Mouse (Mus musculus): Measurements from ENCODE around the gene Col11a2. TPM values are rescaled to one million over a fixed set of nuclear protein-coding genes. Genes with fewer than 3 reads are reported as not detected.

Gene Col11a2
- polyA plus RNA-seq, 1 experiment from 2014 or later = 1.0 TPM

DNA sequence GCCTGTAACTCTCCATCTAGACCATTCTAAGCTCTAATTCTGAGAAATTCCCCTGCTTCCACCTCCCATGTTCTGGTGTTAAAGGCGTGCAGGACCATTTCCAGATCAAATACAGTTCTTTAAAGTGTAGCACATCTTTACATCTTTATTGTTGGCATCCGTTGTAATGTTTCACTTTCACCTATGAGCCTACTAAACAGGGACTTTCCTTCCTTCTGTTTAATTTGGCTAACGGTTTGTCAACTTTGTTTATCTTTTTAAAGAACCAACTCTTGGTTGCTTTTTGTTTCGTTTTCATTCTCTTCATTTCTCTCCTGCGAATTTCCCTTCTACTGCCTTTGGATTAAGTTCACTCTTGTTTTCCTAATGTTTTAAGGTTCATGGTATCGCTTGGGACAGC is 63.6 kb downstream of the Col11a2 start:
- peaks cover 7% of the 10 kb centered on the region; the same call in 1 of the 2 replicates for H3K4me1 ChIP-seq
- H3K27me3 ChIP-seq (ENCODE audit: insufficient read depth, poor library complexity, severe bottlenecking) = peaks cover 15% of the 10 kb centered on the region
- no peaks in the 10 kb centered on the region for H3K9me3 ChIP-seq
- H3K4me3 ChIP-seq = no peak overlapping the region
- 77% methylated on average over 6 of the region's 6 CpGs for WGBS
- H3K36me3 ChIP-seq = no peaks in the 10 kb centered on the region; the same call in 1 of the 2 replicates
- H3K27ac ChIP-seq = no peak overlapping the region
- DNase-seq (ENCODE audit: low spot score) = no peak

DNA sequence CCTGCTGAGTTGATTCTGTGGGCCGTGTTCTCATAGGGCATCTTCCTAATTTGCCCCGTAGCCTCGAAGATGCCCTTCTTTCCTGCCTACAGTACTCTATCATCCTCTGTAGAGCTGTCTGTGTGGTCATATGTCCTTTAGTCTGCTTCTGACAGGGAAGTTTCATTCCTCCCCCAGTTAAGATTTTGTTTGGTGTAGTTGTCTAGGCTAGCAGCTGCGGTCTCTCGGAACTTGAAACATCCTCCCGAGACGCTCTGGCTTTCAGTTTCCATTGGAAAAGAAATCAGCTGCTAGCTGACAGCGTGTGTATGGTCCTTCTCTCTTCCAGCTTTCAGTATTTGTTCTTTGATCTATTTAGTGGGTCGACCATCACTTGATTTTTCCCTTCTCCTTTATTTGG is 65.6 kb downstream of the Col11a2 start:
- 83% methylated on average over 9 of the region's 9 CpGs for WGBS
- Histone ChIP-seq H3K36me3 (peaks cover 10% of the 10 kb centered on the region; the same call in 1 of the 2 replicates), H3K27me3 (ENCODE audit: insufficient read depth, poor library complexity, severe bottlenecking) (peaks cover 15% of the 10 kb centered on the region), H3K27ac (no peak overlapping the region), H3K4me1 (0 out of 2 replicates have a peak, but pooled peaks cover 7% of the 10 kb centered on the region), H3K4me3 (no peak overlapping the region), H3K9me3 (no peaks in the 10 kb centered on the region)
- no peak for DNase-seq (ENCODE audit: low spot score)

DNA sequence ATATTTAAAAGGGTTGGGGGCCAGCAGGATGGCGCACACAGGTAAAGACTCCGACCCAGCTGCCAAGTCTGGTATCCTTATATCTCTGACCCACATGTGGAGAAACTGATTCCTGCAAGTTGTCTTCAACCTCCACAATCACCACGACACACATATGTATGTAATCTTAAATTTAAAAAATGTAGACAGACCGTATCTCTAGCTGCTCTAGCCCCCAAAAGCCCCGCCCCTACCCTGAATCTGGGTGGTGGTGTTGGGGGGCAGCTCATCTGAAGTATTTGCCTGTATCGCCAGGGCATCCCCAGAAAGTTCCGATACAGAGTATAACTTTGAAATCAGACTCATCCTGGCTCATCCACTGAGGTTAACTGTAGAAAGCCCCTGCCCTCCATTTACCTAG is 67.3 kb downstream of the Col11a2 start:
- peaks cover 26% of the 10 kb centered on the region for H3K36me3 ChIP-seq
- H3K27me3 ChIP-seq (ENCODE audit: insufficient read depth, poor library complexity, severe bottlenecking) = no peaks in the 10 kb centered on the region
- no peak for DNase-seq (ENCODE audit: low spot score)
- no peaks in the 10 kb centered on the region for H3K9me3 ChIP-seq
- no peak overlapping the region for H3K27ac ChIP-seq
- WGBS = 82% methylated on average over 7 of the region's 7 CpGs
- 0 out of 2 replicates have a peak, but pooled peaks cover 3% of the 10 kb centered on the region for H3K4me1 ChIP-seq
- H3K4me3 ChIP-seq = no peak overlapping the region

DNA sequence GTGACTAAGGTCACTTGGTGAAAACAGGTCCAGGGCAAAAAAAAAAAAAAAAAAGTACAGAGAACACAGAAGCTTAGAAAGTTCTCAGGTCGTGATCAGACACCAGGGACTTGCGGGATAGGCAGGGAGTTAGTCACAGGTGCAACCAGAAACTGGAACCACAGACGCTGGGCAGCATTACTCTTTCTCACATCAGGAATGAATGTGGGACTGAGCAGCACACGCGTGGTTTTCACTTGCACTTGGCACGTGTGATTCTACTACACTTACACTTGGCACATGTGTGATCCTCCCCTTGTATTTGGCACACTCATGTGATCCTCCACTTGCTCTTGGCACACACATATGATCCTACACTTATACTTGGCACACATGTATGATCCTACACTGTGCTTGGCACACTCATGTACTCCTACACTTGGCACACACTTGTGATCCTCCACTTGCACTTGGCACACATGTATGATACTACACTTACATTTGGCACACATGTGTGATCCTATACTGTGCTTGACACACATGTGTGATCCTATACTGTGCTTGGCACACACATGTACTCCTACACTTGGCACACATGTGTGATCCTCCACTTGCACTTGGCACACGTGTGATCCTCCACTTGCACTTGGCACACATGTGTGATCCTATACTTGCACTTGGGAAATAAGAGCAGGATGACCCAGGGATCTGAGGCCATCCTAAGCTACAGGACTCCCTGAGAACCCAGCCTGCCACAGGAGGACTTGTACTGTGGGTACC is 68.1 kb downstream of the Col11a2 start:
- Histone ChIP-seq H3K36me3 (peaks cover 34% of the 10 kb centered on the region), H3K4me1 (no peaks in the 10 kb centered on the region), H3K4me3 (no peak overlapping the region), H3K9me3 (no peaks in the 10 kb centered on the region), H3K27ac (no peak overlapping the region), H3K27me3 (ENCODE audit: insufficient read depth, poor library complexity, severe bottlenecking) (no peaks in the 10 kb centered on the region)
- WGBS = 80% methylated on average over 7 of the region's 7 CpGs
- DNase-seq (ENCODE audit: low spot score) = no peak

DNA sequence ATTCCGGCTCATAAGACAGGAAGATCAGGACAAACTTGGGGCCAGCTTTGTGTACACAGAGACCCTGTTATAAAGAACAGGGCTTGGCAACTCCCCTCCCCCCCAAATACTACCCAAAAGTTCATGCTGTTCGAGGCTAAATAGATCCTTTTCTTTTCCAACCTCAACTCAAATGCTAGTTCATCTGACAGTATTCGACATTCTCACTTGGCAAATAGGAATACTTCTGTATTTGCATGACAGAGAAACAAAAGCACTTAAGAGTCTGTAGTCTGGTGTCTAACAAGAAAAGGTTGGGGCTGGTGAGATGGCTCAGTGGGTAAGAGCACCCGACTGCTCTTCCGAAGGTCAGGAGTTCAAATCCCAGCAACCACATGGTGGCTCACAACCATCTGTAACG is 69.2 kb downstream of the Col11a2 start:
- no peak overlapping the region for H3K4me3 ChIP-seq
- H3K9me3 ChIP-seq = no peaks in the 10 kb centered on the region
- no peak for DNase-seq (ENCODE audit: low spot score)
- no peaks in the 10 kb centered on the region for H3K4me1 ChIP-seq
- WGBS = 89% methylated on average over 5 of the region's 6 CpGs
- no peak overlapping the region for H3K27ac ChIP-seq
- H3K36me3 ChIP-seq = peaks cover 45% of the 10 kb centered on the region
- no peaks in the 10 kb centered on the region for H3K27me3 ChIP-seq (ENCODE audit: insufficient read depth, poor library complexity, severe bottlenecking)

DNA sequence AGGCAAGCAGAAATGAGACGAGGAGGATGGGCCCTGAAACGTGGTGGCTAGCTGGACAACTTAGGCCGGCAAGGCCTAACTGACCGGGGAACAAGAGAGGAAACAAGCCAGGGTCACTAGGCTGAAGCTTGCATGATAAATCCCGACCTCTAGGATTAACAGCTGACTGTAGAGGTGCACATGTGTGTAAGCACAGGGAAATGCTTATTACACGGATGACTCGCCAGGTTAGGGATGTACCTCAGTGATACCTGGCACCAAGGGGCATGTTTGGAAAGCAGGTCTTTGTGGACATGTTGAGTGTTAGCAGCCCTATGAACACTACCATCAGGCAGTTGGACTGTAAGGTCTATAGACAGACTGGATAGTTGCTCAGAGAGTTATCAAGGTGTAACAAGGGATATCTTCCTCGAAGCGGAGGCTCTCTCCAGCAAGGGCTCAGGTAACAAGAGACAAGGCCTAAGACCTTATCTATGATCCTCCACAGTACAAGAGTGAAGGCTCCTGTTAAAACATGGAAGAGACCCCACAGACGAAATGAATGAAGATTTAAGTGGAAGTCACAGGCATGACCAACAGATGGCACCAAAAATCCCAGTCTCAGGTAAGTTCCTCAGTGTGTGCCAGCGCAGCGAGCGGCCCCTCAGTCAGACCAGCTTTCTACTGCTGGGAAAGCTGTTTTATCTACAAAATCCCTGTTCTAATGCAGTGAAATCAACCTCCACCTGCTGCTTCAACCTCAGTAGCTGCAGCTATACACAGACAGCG is 70.0 kb downstream of the Col11a2 start:
- Histone ChIP-seq H3K27me3 (ENCODE audit: insufficient read depth, poor library complexity, severe bottlenecking) (no peaks in the 10 kb centered on the region), H3K4me3 (no peak overlapping the region), H3K27ac (no peak overlapping the region), H3K9me3 (no peaks in the 10 kb centered on the region), H3K36me3 (peaks cover 53% of the 10 kb centered on the region), H3K4me1 (no peaks in the 10 kb centered on the region)
- WGBS = 76% methylated on average over 14 of the region's 14 CpGs
- no peak for DNase-seq (ENCODE audit: low spot score)

DNA sequence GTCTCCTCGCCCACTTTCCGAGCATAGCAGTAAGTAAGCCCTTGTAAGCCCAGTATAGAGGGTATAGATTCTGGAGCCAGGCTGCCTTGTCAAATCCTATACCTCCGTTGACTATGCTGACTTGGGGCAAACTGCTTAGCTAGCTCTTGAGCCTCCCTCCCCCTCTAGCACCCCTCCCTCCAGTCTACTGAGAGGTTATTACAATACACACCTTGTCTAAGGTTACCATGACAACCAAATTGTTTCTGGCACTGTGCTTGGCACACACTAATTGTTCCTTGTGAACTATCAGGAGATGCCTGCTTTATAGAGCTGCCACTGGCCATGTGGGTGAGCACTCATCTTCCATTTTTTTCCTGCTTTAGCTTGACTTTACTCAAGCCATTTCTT is 70.6 kb downstream of the Col11a2 start:
- Histone ChIP-seq H3K9me3 (no peaks in the 10 kb centered on the region), H3K4me3 (no peak overlapping the region), H3K27ac (no peak overlapping the region), H3K4me1 (no peaks in the 10 kb centered on the region), H3K36me3 (peaks cover 59% of the 10 kb centered on the region), H3K27me3 (ENCODE audit: insufficient read depth, poor library complexity, severe bottlenecking) (no peaks in the 10 kb centered on the region)
- no peak for DNase-seq (ENCODE audit: low spot score)
- WGBS = 78% methylated on average over 3 of the region's 3 CpGs

DNA sequence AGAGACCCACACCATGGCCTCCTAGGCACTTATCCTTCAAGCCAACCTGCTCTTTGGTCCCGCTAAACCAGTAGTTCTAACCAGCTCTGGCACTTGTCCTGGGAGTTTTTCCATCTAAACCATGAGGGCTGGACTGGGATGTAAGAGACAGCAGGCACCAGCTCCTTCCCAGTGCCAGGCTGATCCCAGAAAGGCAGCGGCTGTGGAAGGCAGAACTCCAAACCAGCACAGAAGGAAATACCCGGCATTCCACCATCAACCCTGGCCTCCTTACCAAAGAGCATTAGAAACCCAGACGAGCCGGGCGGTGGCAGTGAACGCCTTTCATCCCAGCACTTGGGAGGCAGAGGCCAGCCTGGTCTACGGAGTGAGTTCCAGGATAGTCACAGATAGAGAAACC is 71.1 kb downstream of the Col11a2 start:
- no peaks in the 10 kb centered on the region for H3K9me3 ChIP-seq
- 53% methylated on average over 8 of the region's 8 CpGs for WGBS
- H3K4me3 ChIP-seq = no peak overlapping the region

DNA sequence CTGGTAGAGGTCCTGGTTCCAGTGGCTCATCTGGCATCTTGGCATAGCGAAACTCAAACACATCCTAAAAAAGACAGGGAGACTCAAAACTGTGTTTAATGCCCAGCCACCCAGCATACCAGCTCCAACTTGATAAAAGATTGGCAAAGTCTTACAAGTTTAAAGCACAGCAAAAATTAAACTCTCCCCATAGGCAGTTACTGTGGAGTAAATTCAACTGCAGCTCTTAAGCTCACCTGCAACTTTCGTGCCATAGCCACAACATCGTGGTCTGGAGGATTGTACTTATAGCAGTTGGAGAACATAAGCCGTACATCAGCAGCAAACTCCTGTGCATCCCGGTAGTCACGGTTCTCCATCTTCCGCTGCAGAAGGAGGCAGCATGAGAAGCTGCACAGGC is 74.9 kb downstream of the Col11a2 start:
- H3K27ac ChIP-seq = no peak overlapping the region
- no peaks in the 10 kb centered on the region for H3K9me3 ChIP-seq
- H3K27me3 ChIP-seq (ENCODE audit: insufficient read depth, poor library complexity, severe bottlenecking) = no peaks in the 10 kb centered on the region
- peaks cover 98% of the 10 kb centered on the region for H3K36me3 ChIP-seq
- peaks cover 9% of the 10 kb centered on the region for H3K4me1 ChIP-seq
- DNase-seq (ENCODE audit: low spot score) = no peak
- 93% methylated on average over 7 of the region's 7 CpGs for WGBS
- 0 out of 2 replicates have a peak overlapping the region, but pooled peaks have one; percentile 1 for H3K4me3 ChIP-seq

More for the DNA sequence above, 71.1 kb downstream of the Col11a2 start:
- Histone ChIP-seq H3K27me3 (ENCODE audit: insufficient read depth, poor library complexity, severe bottlenecking) (no peaks in the 10 kb centered on the region), H3K36me3 (peaks cover 64% of the 10 kb centered on the region), H3K27ac (no peak overlapping the region), H3K4me1 (no peaks in the 10 kb centered on the region)
- DNase-seq (ENCODE audit: low spot score) = no peak

MicroRNA genes within 50 kb of the gene (microRNA counts, 519-probe panel; counts per million panel counts)
- microRNA mmu-miR-219 = not detected

Small RNA genes within 50 kb of the gene (microRNA-seq; reads per million reads assigned to microRNA genes)
- gene Mir219a-1 (1.3 reads per million), gene Mir219c (not detected)

Other genes with a start within 250 kb of the Col11a2 start
- gene Kank3, start 228.9 kb upstream of the Col11a2 start, polyA plus RNA-seq (2016; fragmentation: Nextera tagmentation; extraction: Ambion mirVana) = 37.1 and 47.9 TPM in 2 replicates
- gene Rps28, start 214.9 kb upstream of the Col11a2 start, polyA plus RNA-seq (2016; fragmentation: Nextera tagmentation; extraction: Ambion mirVana) = 576 and 657 TPM in 2 replicates
- gene Ndufa7, start 214.9 kb upstream of the Col11a2 start, polyA plus RNA-seq (2016; fragmentation: Nextera tagmentation; extraction: Ambion mirVana) = 482 and 487 TPM in 2 replicates
- 61.6 and 75.7 TPM in 2 replicates for gene Cd320, start 196.3 kb upstream of the Col11a2 start, polyA plus RNA-seq (2016; fragmentation: Nextera tagmentation; extraction: Ambion mirVana)
- not detected in 2 replicates for gene Gm7029, start 165.6 kb upstream of the Col11a2 start, polyA plus RNA-seq (2016; fragmentation: Nextera tagmentation; extraction: Ambion mirVana)
- 3.6 and 5.2 TPM in 2 replicates for gene Kifc1, start 148.8 kb upstream of the Col11a2 start, polyA plus RNA-seq (2016; fragmentation: Nextera tagmentation; extraction: Ambion mirVana)
- gene Platr17, start 134.3 kb upstream of the Col11a2 start, polyA plus RNA-seq (2016; fragmentation: Nextera tagmentation; extraction: Ambion mirVana) = 0.28 and 0.73 TPM in 2 replicates
- 46.6 and 52.9 TPM in 2 replicates for gene Daxx, start 130.0 kb upstream of the Col11a2 start, polyA plus RNA-seq (2016; fragmentation: Nextera tagmentation; extraction: Ambion mirVana)
- gene Tapbp, start 123.5 kb upstream of the Col11a2 start, polyA plus RNA-seq (2016; fragmentation: Nextera tagmentation; extraction: Ambion mirVana) = 13.9 and 20.5 TPM in 2 replicates
- 16.0 and 17.3 TPM in 2 replicates for gene Zbtb22, start 123.5 kb upstream of the Col11a2 start, polyA plus RNA-seq (2016; fragmentation: Nextera tagmentation; extraction: Ambion mirVana)
- 37.1 and 44.2 TPM in 2 replicates for gene Rgl2, start 109.9 kb upstream of the Col11a2 start, polyA plus RNA-seq (2016; fragmentation: Nextera tagmentation; extraction: Ambion mirVana)
- gene Pfdn6, start 99.1 kb upstream of the Col11a2 start, polyA plus RNA-seq (2016; fragmentation: Nextera tagmentation; extraction: Ambion mirVana) = 161 and 198 TPM in 2 replicates
- gene Wdr46, start 98.8 kb upstream of the Col11a2 start, polyA plus RNA-seq (2016; fragmentation: Nextera tagmentation; extraction: Ambion mirVana) = 35.8 and 48.1 TPM in 2 replicates
- 5.9 and 7.1 TPM in 2 replicates for gene B3galt4, start 87.9 kb upstream of the Col11a2 start, polyA plus RNA-seq (2016; fragmentation: Nextera tagmentation; extraction: Ambion mirVana)
- 47.1 and 47.5 TPM in 2 replicates for gene Vps52, start 83.6 kb upstream of the Col11a2 start, polyA plus RNA-seq (2016; fragmentation: Nextera tagmentation; extraction: Ambion mirVana)
- 1,115 and 1,297 TPM in 2 replicates for gene Rps18, start 83.4 kb upstream of the Col11a2 start, polyA plus RNA-seq (2016; fragmentation: Nextera tagmentation; extraction: Ambion mirVana)
- gene H2-K1, start 39.1 kb upstream of the Col11a2 start, polyA plus RNA-seq (2016; fragmentation: Nextera tagmentation; extraction: Ambion mirVana) = 13.0 and 16.2 TPM in 2 replicates
- 14.4 and 15.8 TPM in 2 replicates for gene Ring1, start 14.8 kb upstream of the Col11a2 start, polyA plus RNA-seq (2016; fragmentation: Nextera tagmentation; extraction: Ambion mirVana)
- 32.4 and 36.4 TPM in 2 replicates for gene H2-Ke6, start 11.4 kb upstream of the Col11a2 start, polyA plus RNA-seq (2016; fragmentation: Nextera tagmentation; extraction: Ambion mirVana)
- gene Slc39a7, start 7.8 kb upstream of the Col11a2 start, polyA plus RNA-seq (2016; fragmentation: Nextera tagmentation; extraction: Ambion mirVana) = 160 and 180 TPM in 2 replicates
- 31.4 and 40.6 TPM in 2 replicates for gene Rxrb, start 7.6 kb upstream of the Col11a2 start, polyA plus RNA-seq (2016; fragmentation: Nextera tagmentation; extraction: Ambion mirVana)
- 0.62 and 0.84 TPM in 2 replicates for gene H2-Oa, start 52.9 kb downstream of the Col11a2 start, polyA plus RNA-seq (2016; fragmentation: Nextera tagmentation; extraction: Ambion mirVana)
- 4.2 and 7.1 TPM in 2 replicates for gene H2-DMa, start 80.1 kb downstream of the Col11a2 start, polyA plus RNA-seq (2016; fragmentation: Nextera tagmentation; extraction: Ambion mirVana)
- gene Brd2, start 83.2 kb downstream of the Col11a2 start, polyA plus RNA-seq (2016; fragmentation: Nextera tagmentation; extraction: Ambion mirVana) = 77.6 and 101 TPM in 2 replicates
- gene H2-DMb2, start 103.9 kb downstream of the Col11a2 start, polyA plus RNA-seq (2016; fragmentation: Nextera tagmentation; extraction: Ambion mirVana) = 0.18 TPM in 1 of 2 replicates, not detected in the other
- 0.23 and 0.29 TPM in 2 replicates for gene H2-DMb1, start 113.6 kb downstream of the Col11a2 start, polyA plus RNA-seq (2016; fragmentation: Nextera tagmentation; extraction: Ambion mirVana)
- 0.84 and 1.2 TPM in 2 replicates for gene Tap1, start 148.1 kb downstream of the Col11a2 start, polyA plus RNA-seq (2016; fragmentation: Nextera tagmentation; extraction: Ambion mirVana)
- gene Psmb9, start 148.3 kb downstream of the Col11a2 start, polyA plus RNA-seq (2016; fragmentation: Nextera tagmentation; extraction: Ambion mirVana) = 0.41 and 0.60 TPM in 2 replicates
- 0.86 and 0.87 TPM in 2 replicates for gene Psmb8, start 158.3 kb downstream of the Col11a2 start, polyA plus RNA-seq (2016; fragmentation: Nextera tagmentation; extraction: Ambion mirVana)
- 0.48 and 0.51 TPM in 2 replicates for gene Tap2, start 164.1 kb downstream of the Col11a2 start, polyA plus RNA-seq (2016; fragmentation: Nextera tagmentation; extraction: Ambion mirVana)
- not detected in 2 replicates for gene H2-Ob, start 199.5 kb downstream of the Col11a2 start, polyA plus RNA-seq (2016; fragmentation: Nextera tagmentation; extraction: Ambion mirVana)
- 13.2 and 14.6 TPM in 2 replicates for gene H2-Ab1, start 218.3 kb downstream of the Col11a2 start, polyA plus RNA-seq (2016; fragmentation: Nextera tagmentation; extraction: Ambion mirVana)
- 0.11 TPM in 1 of 2 replicates, not detected in the other for gene H2-Aa, start 248.4 kb downstream of the Col11a2 start, polyA plus RNA-seq (2016; fragmentation: Nextera tagmentation; extraction: Ambion mirVana)

Data from heart, embryonic 10.5 days (tissue).